Mouse (Mus musculus) limb, embryonic 15.5 days (tissue): ENCODE measurements at regions not wholly inside any gene's neighbourhood (a gene's known extent, or its start where the extent isn't known, plus 50 kb on each side); places are given as distances from the start of the nearest gene placed in this dataset.

Source experiments
- ATAC-seq: fragments of 200-750 bp; cut with Nextera tagmentation; 2 replicates; pipeline ENCODE4 v1.8.0; 2017; ENCODE audit warnings: low read depth, moderate TSS enrichment; ENCODE audit not compliant: insufficient number of reproducible peaks, low FRiP score, low TSS enrichment
- H3K27ac ChIP-seq: fragments of 300-500 bp; sonication (generic); 2 replicates; pipeline ENCODE4 v1.5.1; 2015; ENCODE audit warnings: moderate library complexity, mild to moderate bottlenecking, inconsistent platforms
- H3K27me3 ChIP-seq: fragments of 300-500 bp; sonication (generic); 2 replicates; pipeline ENCODE4 v1.6.1; 2015; ENCODE audit warnings: inconsistent platforms
- H3K36me3 ChIP-seq: fragments of 300-500 bp; sonication (generic); 2 replicates; pipeline ENCODE4 v1.6.1; 2015; ENCODE audit warnings: inconsistent platforms
- H3K4me1 ChIP-seq: fragments of 300-500 bp; sonication (generic); 2 replicates; pipeline ENCODE4 v1.6.1; 2015; ENCODE audit warnings: inconsistent platforms
- H3K4me2 ChIP-seq: fragments of 300-500 bp; sonication (generic); 2 replicates; pipeline ENCODE4 v1.6.1; 2015; ENCODE audit warnings: mild to moderate bottlenecking, inconsistent platforms
- H3K4me3 ChIP-seq: fragments of 300-500 bp; sonication (generic); 2 replicates; pipeline ENCODE4 v1.5.1; 2015; ENCODE audit warnings: mild to moderate bottlenecking, inconsistent platforms
- H3K9ac ChIP-seq: fragments of 300-500 bp; sonication (generic); 2 replicates; pipeline ENCODE4 v1.6.1; 2015; ENCODE audit warnings: inconsistent platforms
- H3K9me3 ChIP-seq: fragments of 300-500 bp; sonication (generic); 2 replicates; pipeline ENCODE4 v1.6.1; 2016; ENCODE audit warnings: inconsistent platforms
- WGBS: fragments of 180-500 bp; shearing (Covaris S2); methylation state at CpG from one replicate; pipeline ENCODE4 v1.1.7; 2015; 5-methylcytosine and 5-hydroxymethylcytosine counted together

DNA sequence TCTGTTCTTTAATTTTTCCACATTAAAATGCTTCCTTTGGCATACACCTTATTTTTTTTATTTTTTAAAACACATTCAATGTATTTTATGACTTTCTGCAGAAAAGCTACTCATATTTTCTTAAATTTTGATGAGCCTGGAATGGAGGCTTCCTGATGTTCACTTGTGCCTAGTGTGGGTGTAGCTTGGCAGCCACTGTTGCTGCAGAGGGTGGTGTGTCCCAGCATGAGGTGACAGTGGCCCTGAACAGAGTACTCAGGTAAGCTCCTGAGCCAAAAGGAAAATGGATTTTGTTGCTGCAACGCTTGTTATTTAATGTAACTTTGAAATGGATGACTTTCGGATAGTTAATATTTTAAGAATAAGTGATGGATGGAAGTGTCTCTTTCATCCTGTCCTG lies 170.6 kb downstream of the Eipr1 start:
- 82% methylated on average over 2 of the region's 2 CpGs for WGBS
- H3K27me3 ChIP-seq, result no peaks in the 10 kb centered on the region
- H3K27ac ChIP-seq, result no peak overlapping the region
- H3K9me3 ChIP-seq, result no peaks in the 10 kb centered on the region
- H3K4me1 ChIP-seq, result no peaks in the 10 kb centered on the region
- H3K4me3 ChIP-seq, result no peak overlapping the region
- no peak overlapping the region for H3K4me2 ChIP-seq
- H3K9ac ChIP-seq, result no peak overlapping the region
- no peak for ATAC-seq
- H3K36me3 ChIP-seq, result no peaks in the 10 kb centered on the region

DNA sequence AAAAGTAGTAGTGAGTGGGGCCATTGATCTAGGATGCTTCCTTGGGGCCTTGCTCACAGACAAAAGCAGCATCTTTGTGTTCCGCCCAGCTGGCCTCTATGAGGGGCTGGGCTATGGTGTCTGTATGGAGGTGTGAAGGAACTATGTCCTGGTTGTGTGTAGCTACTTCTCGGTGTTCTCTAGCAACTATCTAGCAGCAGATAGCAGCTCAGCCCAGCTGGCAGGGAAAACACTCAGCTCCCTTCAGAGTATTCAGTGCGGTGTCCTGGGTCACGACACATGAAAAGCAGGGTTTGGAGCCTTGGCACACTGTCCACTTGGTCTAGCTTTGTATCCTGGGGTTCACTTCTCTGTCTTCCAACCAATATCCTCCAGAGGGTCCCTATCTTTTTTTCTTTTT lies 173.6 kb downstream of the Eipr1 start:
- Histone ChIP-seq H3K9me3 (no peaks in the 10 kb centered on the region), H3K27ac (no peak overlapping the region), H3K4me2 (no peak overlapping the region), H3K4me1 (no peaks in the 10 kb centered on the region), H3K36me3 (no peaks in the 10 kb centered on the region), H3K4me3 (no peak overlapping the region), H3K27me3 (no peaks in the 10 kb centered on the region), H3K9ac (no peak overlapping the region)
- 85% methylated on average over 4 of the region's 4 CpGs for WGBS
- no peak for ATAC-seq

DNA sequence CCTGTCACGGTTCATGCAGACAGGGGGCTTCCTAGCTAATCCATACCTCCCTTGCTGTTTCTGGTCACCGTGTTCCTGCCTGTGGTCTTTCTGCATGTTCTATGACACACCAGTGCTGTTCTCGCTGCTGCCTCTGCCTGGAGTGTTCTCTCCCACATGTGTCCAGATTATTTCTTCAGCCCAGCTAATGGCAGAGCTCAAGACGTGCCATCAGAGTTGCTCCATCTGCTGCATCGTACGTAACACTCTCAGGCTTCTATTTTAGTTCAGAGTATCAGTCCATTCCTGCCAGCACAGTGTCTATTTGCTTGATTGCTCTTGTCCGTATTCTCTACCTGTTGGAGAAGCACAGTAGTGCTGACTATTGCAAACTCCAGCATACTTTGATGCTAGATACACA lies 188.3 kb downstream of the Eipr1 start:
- no peak for ATAC-seq
- no peak overlapping the region for H3K4me2 ChIP-seq
- 81% methylated on average over 7 of the region's 7 CpGs for WGBS

DNA sequence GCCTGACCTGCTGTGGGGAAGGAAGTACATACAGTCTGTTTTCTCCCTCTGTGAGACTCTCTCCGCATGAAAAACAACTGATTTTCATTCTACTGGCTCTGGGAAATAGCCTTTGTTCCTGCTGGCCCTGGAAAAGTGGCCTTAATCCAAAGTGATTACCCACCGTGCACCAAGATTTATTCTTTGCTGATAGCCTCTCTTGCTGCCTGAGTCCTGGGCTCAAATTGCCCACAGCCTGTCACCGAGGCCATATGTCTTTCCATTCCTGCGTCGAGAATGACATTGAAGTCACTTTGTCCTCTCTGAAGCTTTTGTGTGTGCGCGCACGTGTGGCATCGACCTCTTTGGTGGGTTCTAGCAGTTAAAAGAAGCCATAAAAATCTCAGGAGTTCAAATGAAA lies 197.3 kb downstream of the Eipr1 start:
- Histone ChIP-seq H3K27ac (no peak overlapping the region), H3K4me2 (no peak overlapping the region), H3K4me1 (0 out of 2 replicates have a peak, but pooled peaks cover 7% of the 10 kb centered on the region), H3K36me3 (no peaks in the 10 kb centered on the region), H3K9me3 (no peaks in the 10 kb centered on the region), H3K4me3 (no peak overlapping the region), H3K9ac (no peak overlapping the region), H3K27me3 (no peaks in the 10 kb centered on the region)
- ATAC-seq, result no peak
- WGBS, result 31% methylated on average over 9 of the region's 9 CpGs

More for the DNA sequence above, 188.3 kb downstream of the Eipr1 start:
- H3K9me3 ChIP-seq, result no peaks in the 10 kb centered on the region
- no peaks in the 10 kb centered on the region for H3K27me3 ChIP-seq
- no peak overlapping the region for H3K27ac ChIP-seq
- no peak overlapping the region for H3K9ac ChIP-seq
- H3K4me3 ChIP-seq, result no peak overlapping the region
- no peaks in the 10 kb centered on the region for H3K4me1 ChIP-seq
- no peaks in the 10 kb centered on the region for H3K36me3 ChIP-seq

DNA sequence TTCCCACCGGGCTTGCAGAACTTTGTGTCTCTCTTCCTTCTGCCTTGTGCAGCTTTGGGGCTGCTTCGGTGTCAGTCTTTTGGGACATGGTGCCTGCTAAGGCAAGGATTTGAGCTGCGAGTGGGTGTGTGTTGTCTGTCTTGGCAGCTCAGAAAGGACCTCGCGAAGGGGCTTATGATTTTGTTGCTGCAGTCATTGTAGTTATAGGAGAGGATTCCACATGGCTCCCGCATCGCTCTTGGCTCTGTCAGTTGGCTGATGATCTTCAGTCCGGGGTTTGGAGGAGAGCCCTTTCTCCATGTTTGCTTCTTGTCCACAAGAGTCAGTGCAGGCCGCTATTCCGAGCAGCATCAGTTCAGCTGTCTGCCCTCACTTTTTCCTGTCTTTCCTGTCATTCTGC lies 197.7 kb downstream of the Eipr1 start:
- no peak overlapping the region for H3K4me2 ChIP-seq
- H3K27me3 ChIP-seq, result no peaks in the 10 kb centered on the region
- H3K27ac ChIP-seq, result no peak overlapping the region
- no peak overlapping the region for H3K4me3 ChIP-seq
- H3K4me1 ChIP-seq, result 0 out of 2 replicates have a peak, but pooled peaks cover 7% of the 10 kb centered on the region
- no peak for ATAC-seq
- no peaks in the 10 kb centered on the region for H3K36me3 ChIP-seq
- H3K9me3 ChIP-seq, result no peaks in the 10 kb centered on the region
- H3K9ac ChIP-seq, result no peak overlapping the region
- 57% methylated on average over 10 of the region's 10 CpGs for WGBS

DNA sequence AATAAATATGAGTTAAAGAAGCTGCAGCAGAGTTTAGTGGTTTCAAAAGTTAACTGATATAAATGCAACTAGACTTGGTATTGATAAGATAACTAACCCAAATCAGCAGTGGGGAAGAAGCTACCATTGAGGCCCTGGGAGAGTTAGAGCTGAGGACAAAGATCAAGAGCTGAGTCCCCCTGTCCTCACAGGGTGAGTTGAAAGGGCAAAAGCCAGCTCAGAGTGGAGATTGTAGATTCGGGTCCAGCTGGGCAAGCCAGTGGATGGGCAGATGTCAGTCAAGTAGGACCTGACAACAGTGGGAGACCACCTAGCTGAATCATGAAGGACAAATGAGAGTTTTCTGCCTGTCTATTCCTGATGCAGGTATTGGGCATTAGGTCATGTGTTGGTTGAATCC lies 205.6 kb downstream of the Eipr1 start:
- H3K27me3 ChIP-seq, result no peaks in the 10 kb centered on the region
- WGBS, result 79% methylated on average over 1 of the region's 1 CpGs
- H3K27ac ChIP-seq, result no peak overlapping the region
- H3K36me3 ChIP-seq, result no peaks in the 10 kb centered on the region
- no peak for ATAC-seq
- no peaks in the 10 kb centered on the region for H3K4me1 ChIP-seq
- no peak overlapping the region for H3K4me3 ChIP-seq
- no peak overlapping the region for H3K9ac ChIP-seq
- H3K9me3 ChIP-seq, result no peaks in the 10 kb centered on the region
- H3K4me2 ChIP-seq, result no peak overlapping the region

DNA sequence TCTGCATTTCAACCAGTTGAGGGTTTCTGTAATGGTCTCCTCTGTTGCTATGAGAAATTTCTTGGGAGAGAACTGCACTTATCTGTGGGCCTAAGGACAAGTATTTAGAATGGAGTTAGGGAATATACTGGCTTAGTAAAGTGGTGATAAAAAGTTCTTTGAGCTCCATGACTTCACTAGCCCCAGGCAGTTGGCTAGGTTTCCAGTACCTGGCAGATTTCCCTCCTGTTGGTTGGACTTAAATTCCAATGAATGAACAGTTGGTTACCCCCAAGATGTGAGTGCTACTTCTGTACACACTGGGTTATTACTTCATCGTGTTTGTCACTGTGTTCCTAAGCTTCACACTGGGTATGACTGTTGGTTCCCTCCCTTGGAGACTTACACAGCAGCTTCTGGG lies 207.1 kb downstream of the Eipr1 start:
- Histone ChIP-seq H3K27me3 (no peaks in the 10 kb centered on the region), H3K9ac (no peak overlapping the region), H3K4me3 (no peak overlapping the region), H3K27ac (no peak overlapping the region), H3K4me2 (no peak overlapping the region), H3K4me1 (no peaks in the 10 kb centered on the region), H3K36me3 (no peaks in the 10 kb centered on the region), H3K9me3 (no peaks in the 10 kb centered on the region)
- no peak for ATAC-seq
- 59% methylated on average over 1 of the region's 1 CpGs for WGBS

DNA sequence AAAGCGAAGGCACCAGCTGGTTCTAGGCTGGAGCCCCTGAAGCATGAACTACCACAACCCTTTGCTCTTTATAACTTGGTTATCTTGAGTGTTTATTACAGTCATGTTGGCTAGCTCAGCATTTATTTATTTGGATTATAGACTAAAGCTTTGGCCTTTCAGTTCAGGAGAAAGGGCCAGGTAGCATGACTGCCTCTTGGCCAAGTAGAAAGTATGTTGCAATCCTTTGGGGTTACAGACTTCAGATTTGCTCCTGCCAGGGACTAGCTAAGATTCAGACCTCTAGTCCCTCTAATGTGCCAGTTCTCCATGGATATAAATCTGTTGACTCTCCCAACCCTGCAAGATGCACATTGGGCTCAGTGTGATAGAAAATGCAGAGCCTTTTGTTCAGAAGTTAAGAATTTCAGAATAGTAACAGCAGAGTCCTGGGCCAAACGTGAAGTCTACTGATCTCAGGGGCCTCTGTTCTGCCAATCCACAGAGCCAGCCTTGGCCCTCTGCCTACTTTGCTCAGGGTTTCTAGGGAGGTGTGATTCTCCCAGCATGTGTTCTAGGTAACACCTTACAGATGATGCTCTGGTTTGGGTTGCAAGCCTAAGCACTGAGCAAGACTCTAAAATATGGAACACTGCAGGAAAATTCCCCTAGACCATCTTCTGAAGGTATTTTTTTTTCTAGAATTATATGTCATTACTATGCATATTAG lies 218.2 kb downstream of the Eipr1 start:
- Histone ChIP-seq H3K9me3 (0 out of 2 replicates have a peak, but pooled peaks cover 3% of the 10 kb centered on the region), H3K27ac (no peak overlapping the region), H3K4me2 (no peak overlapping the region), H3K4me3 (no peak overlapping the region), H3K36me3 (no peaks in the 10 kb centered on the region), H3K4me1 (no peaks in the 10 kb centered on the region), H3K27me3 (no peaks in the 10 kb centered on the region), H3K9ac (no peak overlapping the region)
- 68% methylated on average over 2 of the region's 2 CpGs for WGBS
- ATAC-seq, result no peak

DNA sequence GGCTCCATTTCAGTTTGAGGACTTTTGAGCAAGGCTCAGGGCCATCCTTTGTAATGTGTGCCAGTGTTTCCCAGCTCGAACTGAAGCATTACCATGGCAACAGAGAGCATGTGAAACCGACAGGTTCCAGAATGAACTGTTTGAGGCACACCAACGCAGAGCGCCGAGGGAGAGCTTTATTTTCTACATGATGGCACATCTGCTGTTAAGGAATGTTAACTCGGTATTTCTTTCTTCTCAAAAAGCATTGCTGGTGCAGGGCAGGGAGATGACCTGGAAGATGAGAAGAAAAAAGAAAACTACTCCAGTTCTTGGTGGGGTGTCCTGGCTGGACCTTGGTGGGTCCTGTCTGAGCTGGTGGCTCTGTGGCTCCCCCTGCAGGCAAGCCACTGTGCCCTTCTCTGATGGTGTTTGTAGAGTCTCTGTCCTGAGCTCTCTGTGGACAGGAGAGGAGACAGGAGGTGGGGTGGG lies 223.0 kb downstream of the Eipr1 start:
- no peaks in the 10 kb centered on the region for H3K4me1 ChIP-seq
- WGBS, result 69% methylated on average over 6 of the region's 6 CpGs
- no peak overlapping the region for H3K27ac ChIP-seq

DNA sequence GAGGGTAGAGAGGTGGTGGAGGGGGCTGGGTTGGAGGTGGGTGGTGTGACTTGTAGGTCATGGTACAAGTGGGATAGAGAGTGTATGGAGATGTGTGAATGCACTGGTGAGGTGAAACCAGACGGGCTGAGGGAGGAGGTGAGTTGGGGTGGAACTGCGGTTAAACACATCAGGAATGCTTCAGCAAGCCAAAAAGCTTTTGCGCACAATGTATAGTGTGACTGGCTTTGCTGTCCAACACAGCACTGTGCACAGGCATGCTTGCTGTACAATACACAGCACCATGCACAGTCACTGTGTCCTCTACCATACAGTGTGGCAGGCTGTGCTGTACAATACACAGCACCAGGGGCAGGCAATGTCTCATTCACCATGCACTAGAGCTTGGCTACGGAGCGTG lies 223.6 kb downstream of the Eipr1 start:
- Histone ChIP-seq H3K9ac (no peak overlapping the region), H3K9me3 (0 out of 2 replicates have a peak, but pooled peaks cover 3% of the 10 kb centered on the region), H3K4me1 (no peaks in the 10 kb centered on the region), H3K4me2 (no peak overlapping the region), H3K27me3 (no peaks in the 10 kb centered on the region), H3K4me3 (no peak overlapping the region), H3K27ac (no peak overlapping the region), H3K36me3 (no peaks in the 10 kb centered on the region)
- ATAC-seq, result no peak
- 88% methylated on average over 5 of the region's 5 CpGs for WGBS

More for the DNA sequence above, 223.0 kb downstream of the Eipr1 start:
- Histone ChIP-seq H3K4me2 (no peak overlapping the region), H3K36me3 (no peaks in the 10 kb centered on the region), H3K9me3 (0 out of 2 replicates have a peak, but pooled peaks cover 3% of the 10 kb centered on the region), H3K27me3 (no peaks in the 10 kb centered on the region), H3K9ac (no peak overlapping the region), H3K4me3 (no peak overlapping the region)
- no peak for ATAC-seq

DNA sequence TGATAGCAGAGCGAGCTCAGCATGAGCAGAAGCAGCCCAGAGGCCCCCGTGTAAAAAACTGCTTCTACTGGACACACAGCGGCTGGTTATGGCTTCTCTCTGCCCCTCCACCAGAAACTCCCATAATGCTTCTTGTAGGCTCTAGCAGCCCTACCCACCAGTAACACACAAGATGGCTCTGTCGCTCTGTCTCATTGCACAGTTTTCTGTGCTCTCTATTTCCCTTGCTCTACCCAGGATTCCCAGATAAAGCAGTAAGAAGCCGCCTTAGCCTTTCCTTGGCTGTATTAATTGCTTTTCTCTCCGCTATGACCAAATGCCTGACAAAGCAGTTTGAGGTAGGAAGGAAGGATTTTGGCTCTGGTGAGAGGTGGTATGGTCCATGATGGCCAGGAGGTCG lies 228.1 kb downstream of the Eipr1 start:
- Histone ChIP-seq H3K9ac (no peak overlapping the region), H3K27me3 (no peaks in the 10 kb centered on the region), H3K4me2 (no peak overlapping the region), H3K9me3 (no peaks in the 10 kb centered on the region), H3K4me1 (no peaks in the 10 kb centered on the region), H3K36me3 (no peaks in the 10 kb centered on the region), H3K4me3 (no peak overlapping the region), H3K27ac (no peak overlapping the region)
- ATAC-seq, result no peak
- WGBS, result 74% methylated on average over 7 of the region's 7 CpGs

DNA sequence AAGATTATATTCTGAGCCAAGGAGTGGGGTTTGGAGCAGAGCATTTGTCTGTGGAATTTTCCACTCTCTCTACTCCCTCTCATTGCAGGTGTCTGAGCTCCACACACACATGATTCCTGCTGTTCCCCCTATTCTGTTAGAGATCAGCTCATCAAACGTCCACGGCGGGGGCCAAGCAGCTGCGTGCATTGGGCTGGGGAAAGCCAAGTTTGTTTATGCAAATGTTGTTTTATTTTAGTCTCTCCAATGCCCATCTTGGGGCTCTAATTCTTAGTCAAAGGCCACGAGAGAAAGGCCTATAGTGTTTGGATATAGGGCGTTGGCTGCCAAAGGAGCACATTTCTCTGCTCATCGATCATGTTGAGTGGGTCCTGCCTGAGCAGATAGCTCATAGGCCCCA lies 234.6 kb downstream of the Eipr1 start:
- no peaks in the 10 kb centered on the region for H3K9me3 ChIP-seq
- H3K27ac ChIP-seq, result no peak overlapping the region
- no peaks in the 10 kb centered on the region for H3K27me3 ChIP-seq
- H3K4me2 ChIP-seq, result no peak overlapping the region
- no peaks in the 10 kb centered on the region for H3K36me3 ChIP-seq
- WGBS, result 78% methylated on average over 7 of the region's 7 CpGs
- H3K9ac ChIP-seq, result no peak overlapping the region
- no peak for ATAC-seq
- H3K4me3 ChIP-seq, result no peak overlapping the region
- H3K4me1 ChIP-seq, result no peaks in the 10 kb centered on the region
